Mouse (Mus musculus) right cerebral cortex, postnatal 36 days (tissue): ENCODE results near the gene Sntn.

Experiments
- DNase-seq, 2 experiments: peaks; one replicate each; pipeline ENCODE4 v3.0.0; 2022; ENCODE audit warnings: low spot score in 2 of 2, mixed read lengths in 1 of 2

Gene Sntn

DNA sequence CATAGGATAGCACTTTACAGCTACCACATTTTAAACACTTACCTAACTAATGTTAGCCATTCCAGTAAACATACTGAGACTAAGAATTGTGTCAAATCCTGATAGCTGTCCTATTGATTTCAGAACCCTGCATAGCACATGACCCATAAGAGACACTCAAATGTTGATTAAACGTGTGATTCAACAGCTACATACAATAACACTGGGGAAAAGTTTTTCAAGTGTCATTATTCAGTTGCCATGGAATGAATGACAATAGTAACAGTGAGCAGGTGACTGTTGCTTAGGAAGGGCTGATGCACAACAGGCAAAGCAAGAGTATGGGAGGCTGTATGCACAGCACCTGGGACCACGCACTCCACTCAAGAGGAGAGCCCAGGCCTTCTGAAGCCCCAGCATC is at the start of gene Sntn:
Gene Sntn (plus strand): TSS at position 301 of the 400 bp plus-strand sequence.
- DNase-seq, result no peak

DNA sequence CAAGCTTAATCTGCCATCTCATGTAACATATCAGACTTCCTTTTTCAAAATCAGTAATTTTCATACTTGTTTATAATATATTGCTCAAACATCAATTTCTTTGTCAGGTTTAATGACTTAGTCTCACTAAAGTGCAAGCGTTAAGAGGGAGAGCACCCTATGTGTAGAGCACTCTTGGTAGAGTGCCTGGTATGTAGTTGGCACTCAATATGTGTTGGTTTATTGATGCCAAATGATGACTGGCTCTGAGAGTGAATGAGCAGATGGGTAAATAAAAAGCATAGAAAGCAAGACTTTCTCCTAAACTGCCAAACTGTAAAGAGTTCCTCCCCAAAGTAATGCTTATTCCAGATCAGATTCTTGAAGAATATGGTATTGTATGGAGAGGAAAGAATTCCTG is 20.8 kb upstream of the Sntn start:
- no peak for DNase-seq

GRCm38 (mm10) chr14:13651039-13651438 is 19.6 kb upstream of the Sntn start:
- no peak for DNase-seq

DNA sequence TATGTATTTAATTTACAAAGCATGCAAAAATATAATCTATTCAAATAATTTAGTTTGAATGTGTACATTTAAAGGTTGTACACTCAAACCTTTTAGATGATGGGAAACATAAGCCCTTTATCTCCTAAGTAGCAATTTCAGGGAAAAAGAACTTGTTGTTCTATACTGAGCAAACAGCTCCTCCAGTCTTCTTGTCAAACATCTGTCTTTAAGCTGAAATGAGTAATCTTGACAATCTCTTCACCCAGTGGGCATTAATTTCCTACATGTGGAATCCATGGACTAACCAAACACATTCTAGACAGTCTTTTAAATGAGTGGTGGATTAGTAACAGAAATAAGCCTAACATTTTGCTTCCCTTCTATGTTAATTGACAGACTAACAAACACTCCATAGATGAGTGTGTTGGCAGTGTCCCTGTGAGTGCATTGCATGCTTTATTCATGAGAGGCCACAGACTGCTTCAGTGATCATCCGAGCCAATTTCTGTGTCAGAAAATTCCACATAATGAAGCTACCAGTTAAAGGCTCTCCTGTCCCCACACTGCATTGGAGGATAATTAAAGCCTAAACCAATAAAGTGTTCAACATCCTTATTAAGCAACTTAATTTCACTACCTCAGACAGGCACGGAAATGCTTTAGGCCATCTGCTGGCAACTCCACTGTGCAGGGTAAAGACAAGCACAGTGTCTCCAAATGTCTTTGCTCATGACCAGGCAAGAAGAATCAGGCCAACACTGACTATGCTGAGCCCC is 19.0 kb upstream of the Sntn start:
- DNase-seq, result no peak

DNA sequence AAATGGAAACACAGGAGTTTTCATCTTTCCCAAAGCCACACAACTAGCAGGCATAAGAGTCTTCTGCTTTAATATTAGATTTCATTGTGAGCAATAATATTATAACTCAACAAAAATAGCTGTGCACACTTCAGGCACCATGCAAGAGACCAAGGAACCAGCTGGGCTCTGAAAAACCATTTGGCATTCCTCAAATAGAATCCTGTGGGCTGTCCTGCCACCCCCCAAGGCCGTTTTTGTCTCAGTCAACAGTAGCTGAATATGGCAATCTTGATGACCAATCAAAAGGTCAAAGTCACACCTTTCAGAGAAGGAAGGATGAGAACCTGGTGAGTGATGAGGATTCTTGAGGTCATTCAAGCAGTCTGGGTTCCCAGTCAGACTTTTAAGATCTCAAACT is 16.0 kb downstream of the Sntn start:
- peak; percentile 3 to 12 for DNase-seq

GRCm38 (mm10) chr14:13690426-13690825 is 19.8 kb downstream of the Sntn start:
- DNase-seq, result no peak

- DNase-seq, result no peak
Observed at GRCm38 (mm10) chr14:13732263-13732662, 61.6 kb downstream of the Sntn start.
